In genomic region chr9:97703901-97704503, GRCm38 (mm10) we compare ENCODE assay signal across 31 mouse cellular contexts.
DNase-seq lines count a peak whose midpoint lies in the region; ATAC-seq and TF ChIP-seq lines count a peak whose summit lies in the region.
"Had no signal": no experiment of that assay in that cellular context is flagged by ENCODE, and none has a peak within 500 bp of the region (broad histone marks: within the 10 kb centered on the region; RNA-seq: fewer than 3 reads in every experiment).

No protein-coding gene starts in this region.

- H3K36me3 ChIP-seq in hindbrain, embryonic 14.5 days (replicated peaks; ENCODE audit: control insufficient read depth, insufficient read depth): no peaks in the 10 kb centered on the region
- H3K36me3 ChIP-seq in hindbrain, embryonic 11.5 days (ENCODE audit: control insufficient read depth, insufficient read depth, low read length): no peaks in the 10 kb centered on the region
- no peaks in the 10 kb centered on the region for H3K36me3 ChIP-seq in midbrain, embryonic 12.5 days
- H3K36me3 ChIP-seq: embryonic facial prominence, embryonic 13.5 days; heart, embryonic 12.5 days; kidney, embryonic 15.5 days; limb, embryonic 12.5 days; liver, embryonic 15.5 days had no signal

- no peak overlapping the region for H3K27ac ChIP-seq in hindbrain, embryonic 14.5 days
- no peak overlapping the region for H3K27ac ChIP-seq in hindbrain, embryonic 11.5 days (ENCODE audit: low read depth, low read length)
- H3K27ac ChIP-seq in midbrain, embryonic 12.5 days (replicated peaks): no peak overlapping the region
- H3K27ac ChIP-seq: embryonic facial prominence, embryonic 13.5 days; gastrocnemius, adult 2 months; heart, adult 2 months; kidney, embryonic 15.5 days; left cerebral cortex, adult 2 months; limb, embryonic 12.5 days; liver, embryonic 15.5 days had no signal

- DNase-seq in hindbrain, embryonic 14.5 days (ENCODE audit: low spot score): no peak
- DNase-seq in hindbrain, embryonic 11.5 days (ENCODE audit: low spot score): no peak
- DNase-seq in brain, embryonic 14.5 days (ENCODE audit: low read depth): peak; percentile 66
- DNase-seq in retina, embryonic 14.5 days (ENCODE audit: low spot score): peak; percentile 37
- no peak for DNase-seq in layer of hippocampus, postnatal 25 days (ENCODE audit: extremely low spot score in 1 of 2, low spot score in 1 of 2)
- DNase-seq in c-Kit-positive CD71-positive TER-119-positive erythroid progenitor cells, embryonic 14.5 days (ENCODE audit: low spot score): no peak
- DNase-seq: adrenal gland, adult 8-10 months; cerebellum, adult 11 months; cerebellum, adult 9-10 months; cerebellum, postnatal 36 days; embryo, embryonic 11 days; gastrocnemius, adult 2 months; gastrocnemius, postnatal 36 days; heart, adult 2 months; kidney, adult 18-20 months; kidney, postnatal 25 days; lung, embryonic 14.5 days; lung, postnatal 14 days; right cerebral cortex, adult 18-20 months; spleen, adult 18-20 months; thymus, adult 18-20 months; thymus, postnatal 36 days had no signal

- H3K4me1 ChIP-seq in hindbrain, embryonic 14.5 days (replicated peaks; ENCODE audit: control insufficient read depth, insufficient read depth, low read length): peaks cover 9% of the 10 kb centered on the region
- H3K4me1 ChIP-seq in hindbrain, embryonic 11.5 days (replicated peaks; ENCODE audit: control insufficient read depth, insufficient read depth, low read length): no peaks in the 10 kb centered on the region
- H3K4me1 ChIP-seq in midbrain, embryonic 12.5 days: peaks cover 11% of the 10 kb centered on the region; the same call in 1 of the 2 replicates
- H3K4me1 ChIP-seq: embryonic facial prominence, embryonic 13.5 days; kidney, embryonic 15.5 days; limb, embryonic 12.5 days; liver, embryonic 15.5 days had no signal

- TF ChIP-seq POLR2A in brain, embryonic 14.5 days (IDR thresholded peaks at IDR 0.05; ENCODE audit: borderline replicate concordance, extremely low read depth, insufficient read depth, insufficient read length, poor library complexity, severe bottlenecking): no peak

- H3K4me2 ChIP-seq in hindbrain, embryonic 14.5 days (replicated peaks): no peak overlapping the region
- no peak overlapping the region for H3K4me2 ChIP-seq in hindbrain, embryonic 11.5 days (replicated peaks; ENCODE audit: low read depth, low read length)
- no peak overlapping the region for H3K4me2 ChIP-seq in midbrain, embryonic 12.5 days (replicated peaks)
- H3K4me2 ChIP-seq: embryonic facial prominence, embryonic 13.5 days; heart, embryonic 12.5 days; kidney, embryonic 15.5 days; limb, embryonic 12.5 days; liver, embryonic 15.5 days; lung, embryonic 14.5 days had no signal

- H3K27me3 ChIP-seq in hindbrain, embryonic 14.5 days (ENCODE audit: control insufficient read depth, insufficient read depth, low read length): no peaks in the 10 kb centered on the region
- no peaks in the 10 kb centered on the region for H3K27me3 ChIP-seq in hindbrain, embryonic 11.5 days (ENCODE audit: control insufficient read depth, insufficient read depth, low read length)
- peaks cover 84% of the 10 kb centered on the region for H3K27me3 ChIP-seq in midbrain, embryonic 12.5 days
- H3K27me3 ChIP-seq: embryonic facial prominence, embryonic 13.5 days; kidney, embryonic 15.5 days; limb, embryonic 12.5 days; liver, embryonic 15.5 days had no signal

- H3K9ac ChIP-seq in hindbrain, embryonic 14.5 days: no peak overlapping the region
- no peak overlapping the region for H3K9ac ChIP-seq in hindbrain, embryonic 11.5 days (ENCODE audit: low read depth, low read length)
- H3K9ac ChIP-seq in midbrain, embryonic 12.5 days (replicated peaks): no peak overlapping the region
- H3K9ac ChIP-seq: embryonic facial prominence, embryonic 13.5 days; heart, embryonic 12.5 days; kidney, embryonic 15.5 days; limb, embryonic 12.5 days; liver, embryonic 15.5 days; lung, embryonic 14.5 days had no signal

- H3K9me3 ChIP-seq in hindbrain, embryonic 14.5 days (ENCODE audit: control insufficient read depth, low read length): no peaks in the 10 kb centered on the region
- no peaks in the 10 kb centered on the region for H3K9me3 ChIP-seq in hindbrain, embryonic 11.5 days (ENCODE audit: control insufficient read depth, low read length)
- H3K9me3 ChIP-seq in midbrain, embryonic 12.5 days: no peaks in the 10 kb centered on the region
- H3K9me3 ChIP-seq: embryonic facial prominence, embryonic 13.5 days; heart, embryonic 12.5 days; kidney, embryonic 15.5 days; limb, embryonic 12.5 days; liver, embryonic 15.5 days had no signal

- ATAC-seq in hindbrain, embryonic 14.5 days (ENCODE audit: low FRiP score): 0 out of 2 replicates have a peak, but pooled peaks have one; percentile 11
- no peak for ATAC-seq in hindbrain, embryonic 11.5 days (ENCODE audit: low FRiP score)
- ATAC-seq in midbrain, embryonic 12.5 days (ENCODE audit: low FRiP score, low read depth): peak; percentile 86
- ATAC-seq: forebrain, embryonic 16.5 days had no signal

- no peak overlapping the region for H3K4me3 ChIP-seq in hindbrain, embryonic 14.5 days (replicated peaks; ENCODE audit: low read length)
- no peak overlapping the region for H3K4me3 ChIP-seq in hindbrain, embryonic 11.5 days (ENCODE audit: low read depth, low read length)
- H3K4me3 ChIP-seq in midbrain, embryonic 12.5 days: no peak overlapping the region
- H3K4me3 ChIP-seq: embryonic facial prominence, embryonic 13.5 days; gastrocnemius, adult 2 months; heart, adult 2 months; heart, embryonic 12.5 days; kidney, embryonic 15.5 days; left cerebral cortex, adult 2 months; limb, embryonic 12.5 days; liver, embryonic 15.5 days; myocyte had no signal

- WGBS in hindbrain, embryonic 14.5 days: 52% methylated on average over 4 of the region's 4 CpGs
- WGBS in hindbrain, embryonic 11.5 days: 73% methylated on average over 4 of the region's 4 CpGs
- WGBS in midbrain, embryonic 12.5 days: 6% methylated on average over 4 of the region's 4 CpGs

- no peak for TF ChIP-seq CTCF in brain, embryonic 14.5 days (IDR thresholded peaks at IDR 0.05; ENCODE audit: borderline replicate concordance, extremely low read depth, insufficient read depth, insufficient read length)

Comparison
In these comparisons a context has a peak if more than half of its experiments do, and no peak if none do; other contexts are left out.
1. DNase-seq: peak in brain, embryonic 14.5 days (single experiment) and retina, embryonic 14.5 days (single experiment); none in hindbrain, embryonic 14.5 days (single experiment), hindbrain, embryonic 11.5 days (single experiment), layer of hippocampus, postnatal 25 days (0 of 2) and c-Kit-positive CD71-positive TER-119-positive erythroid progenitor cells, embryonic 14.5 days (single experiment).